Mouse (Mus musculus) testis, adult 2 months (tissue): ENCODE results near the gene Prpf8. TPM values are rescaled to one million over a fixed set of nuclear protein-coding genes. Genes with fewer than 3 reads are reported as not detected.

ENCODE experiments used
- H3K27ac ChIP-seq: fragments of 200-500 bp; 2 replicates; pipeline ENCODE4 v1.5.1; 2012; ENCODE audit warnings: low read depth, low read length; ENCODE audit not compliant: control insufficient read depth, insufficient read depth
- H3K27me3 ChIP-seq: fragments of 200-500 bp; 2 replicates; pipeline ENCODE4 v1.6.1; 2012; ENCODE audit warnings: mild to moderate bottlenecking, low read length, moderate library complexity; ENCODE audit not compliant: control insufficient read depth, insufficient read depth
- H3K36me3 ChIP-seq: fragments of 200-500 bp; 2 replicates; pipeline ENCODE4 v1.6.1; 2012; ENCODE audit warnings: mild to moderate bottlenecking, low read length; ENCODE audit not compliant: control insufficient read depth, insufficient read depth
- H3K4me1 ChIP-seq: fragments of 200-500 bp; 2 replicates; pipeline ENCODE4 v1.6.1; 2012; ENCODE audit warnings: low read length; ENCODE audit not compliant: control insufficient read depth, insufficient read depth
- H3K4me3 ChIP-seq: fragments of 200-500 bp; 2 replicates; pipeline ENCODE4 v1.5.1; 2012; ENCODE audit warnings: low read depth, mild to moderate bottlenecking, low read length, moderate library complexity, mixed read lengths; ENCODE audit not compliant: control insufficient read depth
- CTCF ChIP-seq: fragments of 200-500 bp; IDR thresholded peaks from 2 replicates; pipeline ENCODE4 v1.5.1; 2012; ENCODE audit warnings: low read depth, mild to moderate bottlenecking, inconsistent platforms, low read length, moderate library complexity; ENCODE audit not compliant: control insufficient read depth, insufficient read depth, insufficient replicate concordance
- POLR2A ChIP-seq: fragments of 200-500 bp; IDR thresholded peaks from 2 replicates; pipeline ENCODE4 v1.6.1; 2012; ENCODE audit warnings: low read depth, mild to moderate bottlenecking, inconsistent platforms, low read length, moderate library complexity; ENCODE audit not compliant: control insufficient read depth
- polyA plus RNA-seq: library from polyadenylated mRNA; depleted of rRNA; stranded (reverse); fragments of >200 nt; gene quantifications from 2 replicates; pipeline ENCODE4 v1.2.3, GENCODE M21; 2012

The Prpf8 gene
- polyA plus RNA-seq, 1 experiment, result 48.8 TPM

- Histone ChIP-seq H3K27me3 (no peaks in the 10 kb centered on the region), H3K27ac (no peak overlapping the region), H3K4me3 (no peak overlapping the region), H3K36me3 (peaks cover 1% of the 10 kb centered on the region; the same call in 1 of the 2 replicates), H3K4me1 (peaks cover 27% of the 10 kb centered on the region)
- TF ChIP-seq CTCF, result no peak
- TF ChIP-seq POLR2A, result no peak
Measured at GRCm38 (mm10) chr11:75536255-75537024, 49.8 kb downstream of the Prpf8 start.

GRCm38 (mm10) chr11:75537025-75537414 lies 50.4 kb downstream of the Prpf8 start:
- Histone ChIP-seq H3K4me3 (no peak overlapping the region), H3K27me3 (no peaks in the 10 kb centered on the region), H3K27ac (no peak overlapping the region), H3K4me1 (peaks cover 27% of the 10 kb centered on the region), H3K36me3 (peaks cover 1% of the 10 kb centered on the region; the same call in 1 of the 2 replicates)
- TF ChIP-seq POLR2A (no peak), CTCF (no peak)

DNA sequence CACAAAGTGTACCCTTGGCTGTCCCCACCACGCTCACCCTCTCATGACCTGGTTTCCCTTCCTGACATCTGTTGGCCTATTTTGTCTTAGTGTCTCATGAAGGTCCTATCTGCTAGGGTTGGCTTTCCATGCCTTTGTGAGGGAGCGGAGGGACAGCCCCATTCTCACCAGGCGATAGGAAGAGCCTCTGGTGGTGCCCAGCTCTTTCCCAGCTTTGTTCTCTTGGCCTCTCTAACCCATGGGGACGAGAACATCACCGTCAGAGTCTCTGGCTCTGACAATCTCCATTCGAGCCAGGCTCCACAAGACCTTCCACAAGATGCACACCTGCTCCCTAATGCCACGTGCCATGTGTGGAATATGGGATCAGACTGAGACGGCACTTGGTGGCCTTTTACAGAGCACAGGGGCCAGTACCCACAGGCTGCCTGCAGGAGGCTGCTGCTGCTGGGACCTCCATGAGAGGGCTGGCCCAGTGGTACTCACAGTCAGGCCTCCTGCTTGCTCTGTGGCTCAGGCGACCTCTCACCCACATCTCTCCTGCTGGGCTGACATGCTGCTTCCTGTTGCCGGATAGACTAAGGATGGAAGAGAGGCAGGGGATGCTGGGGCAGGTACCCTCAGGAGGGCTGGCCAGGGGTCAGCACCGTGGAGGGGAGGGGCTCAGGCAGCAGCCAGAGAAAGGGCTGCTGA lies 51.0 kb downstream of the Prpf8 start:
- H3K4me1 ChIP-seq, result peaks cover 22% of the 10 kb centered on the region
- no peaks in the 10 kb centered on the region for H3K27me3 ChIP-seq
- H3K4me3 ChIP-seq, result no peak overlapping the region
- TF ChIP-seq CTCF, result no peak; the same call in 1 of the 2 replicates
- no peaks in the 10 kb centered on the region; the same call in 1 of the 2 replicates for H3K36me3 ChIP-seq
- no peak overlapping the region; the same call in 1 of the 2 replicates for H3K27ac ChIP-seq

- Histone ChIP-seq H3K4me1 (peaks cover 18% of the 10 kb centered on the region), H3K4me3 (no peak overlapping the region), H3K27ac (no peak overlapping the region; the same call in 1 of the 2 replicates), H3K27me3 (no peaks in the 10 kb centered on the region), H3K36me3 (no peaks in the 10 kb centered on the region; the same call in 1 of the 2 replicates)
- TF ChIP-seq CTCF, result no peak
- TF ChIP-seq POLR2A, result no peak
Measured at GRCm38 (mm10) chr11:75538184-75538969, 51.8 kb downstream of the Prpf8 start.

- Histone ChIP-seq H3K4me3 (no peak overlapping the region), H3K27ac (no peak overlapping the region), H3K27me3 (no peaks in the 10 kb centered on the region), H3K36me3 (no peaks in the 10 kb centered on the region; the same call in 1 of the 2 replicates), H3K4me1 (peaks cover 17% of the 10 kb centered on the region)
- TF ChIP-seq CTCF (no peak), POLR2A (no peak)
Measured at GRCm38 (mm10) chr11:75538970-75539299, 52.3 kb downstream of the Prpf8 start.

- H3K4me1 ChIP-seq, result peaks cover 14% of the 10 kb centered on the region
- no peak overlapping the region for H3K27ac ChIP-seq
- no peak overlapping the region for H3K4me3 ChIP-seq
- TF ChIP-seq CTCF (no peak), POLR2A (no peak)
- no peaks in the 10 kb centered on the region for H3K27me3 ChIP-seq
- H3K36me3 ChIP-seq, result no peaks in the 10 kb centered on the region; the same call in none of the 2 replicates
Measured at GRCm38 (mm10) chr11:75540209-75540608, 53.6 kb downstream of the Prpf8 start.
